Mouse (Mus musculus) hindbrain, embryonic 12.5 days (tissue): ENCODE results near the gene Spata18. TPM values are rescaled to one million over a fixed set of nuclear protein-coding genes. Genes with fewer than 3 reads are reported as not detected.

Experiments used
- ATAC-seq: fragments of 200-750 bp; cut with Nextera tagmentation; 2 replicates; pipeline ENCODE4 v1.8.0; 2017; ENCODE audit warnings: moderate TSS enrichment; ENCODE audit not compliant: low FRiP score
- H3K27ac ChIP-seq: fragments of 300-500 bp; sonication (generic); 2 replicates; pipeline ENCODE4 v1.5.1; 2016; ENCODE audit warnings: mild to moderate bottlenecking
- H3K27me3 ChIP-seq: fragments of 300-500 bp; sonication (generic); 2 replicates; pipeline ENCODE4 v1.6.1; 2016; ENCODE audit warnings: mild to moderate bottlenecking
- H3K36me3 ChIP-seq: fragments of 300-500 bp; sonication (generic); 2 replicates; pipeline ENCODE4 v1.6.1; 2016; ENCODE audit warnings: mild to moderate bottlenecking
- H3K4me1 ChIP-seq: fragments of 300-500 bp; sonication (generic); 2 replicates; pipeline ENCODE4 v1.6.1; 2016
- H3K4me2 ChIP-seq: fragments of 300-500 bp; sonication (generic); replicated peaks from 2 replicates; pipeline ENCODE4 v1.6.1; 2016; ENCODE audit warnings: mild to moderate bottlenecking
- H3K4me3 ChIP-seq: fragments of 300-500 bp; sonication (generic); 2 replicates; pipeline ENCODE4 v1.5.1; 2016; ENCODE audit warnings: mild to moderate bottlenecking
- H3K9ac ChIP-seq: fragments of 300-500 bp; sonication (generic); 2 replicates; pipeline ENCODE4 v1.6.1; 2016; ENCODE audit warnings: mild to moderate bottlenecking, moderate library complexity
- H3K9me3 ChIP-seq: fragments of 300-500 bp; sonication (generic); replicated peaks from 2 replicates; pipeline ENCODE4 v1.6.1; 2016; ENCODE audit warnings: mild to moderate bottlenecking
- WGBS: fragments of 180-500 bp; shearing (Covaris S2); methylation state at CpG from one replicate; pipeline ENCODE4 v1.1.7; 2016; 5-methylcytosine and 5-hydroxymethylcytosine counted together
- polyA plus RNA-seq: library from polyadenylated mRNA; unstranded; fragments of >200 nt; fragmentation: Nextera tagmentation; extraction: Ambion mirVana; gene quantifications from 2 replicates; pipeline ENCODE4 v1.2.1, GENCODE M21; 2016

The Spata18 gene
- polyA plus RNA-seq, 1 experiment from 2014 or later: 0.90 TPM

GRCm38 (mm10) chr5:73701946-73702710 is 50.9 kb downstream of the Spata18 start:
- no peak overlapping the region for H3K27ac ChIP-seq
- H3K27me3 ChIP-seq: no peaks in the 10 kb centered on the region
- H3K36me3 ChIP-seq: no peaks in the 10 kb centered on the region
- WGBS: 88% methylated on average over 12 of the region's 12 CpGs
- no peak overlapping the region for H3K4me3 ChIP-seq
- no peak overlapping the region for H3K9ac ChIP-seq
- H3K9me3 ChIP-seq: no peaks in the 10 kb centered on the region
- H3K4me1 ChIP-seq: no peaks in the 10 kb centered on the region
- no peak for ATAC-seq
- no peak overlapping the region for H3K4me2 ChIP-seq

GRCm38 (mm10) chr5:73703096-73703495 is 51.9 kb downstream of the Spata18 start:
- Histone ChIP-seq H3K4me1 (no peaks in the 10 kb centered on the region), H3K9me3 (no peaks in the 10 kb centered on the region), H3K4me2 (no peak overlapping the region), H3K9ac (no peak overlapping the region), H3K27me3 (no peaks in the 10 kb centered on the region), H3K27ac (no peak overlapping the region), H3K36me3 (no peaks in the 10 kb centered on the region), H3K4me3 (no peak overlapping the region)
- ATAC-seq: no peak
- 94% methylated on average over 4 of the region's 4 CpGs for WGBS

GRCm38 (mm10) chr5:73704263-73704662 is 53.1 kb downstream of the Spata18 start:
- no peaks in the 10 kb centered on the region for H3K4me1 ChIP-seq
- no peaks in the 10 kb centered on the region for H3K36me3 ChIP-seq
- no peak overlapping the region for H3K4me2 ChIP-seq
- H3K9me3 ChIP-seq: no peaks in the 10 kb centered on the region
- H3K27me3 ChIP-seq: no peaks in the 10 kb centered on the region
- no peak for ATAC-seq
- H3K9ac ChIP-seq: no peak overlapping the region
- H3K27ac ChIP-seq: no peak overlapping the region
- H3K4me3 ChIP-seq: no peak overlapping the region
- 32% methylated on average over 14 of the region's 14 CpGs for WGBS

GRCm38 (mm10) chr5:73704757-73705156 is 53.6 kb downstream of the Spata18 start:
- WGBS: 94% methylated on average over 8 of the region's 8 CpGs
- ATAC-seq: no peak
- no peak overlapping the region for H3K4me2 ChIP-seq
- no peak overlapping the region for H3K27ac ChIP-seq
- no peak overlapping the region for H3K4me3 ChIP-seq
- H3K27me3 ChIP-seq: no peaks in the 10 kb centered on the region
- no peaks in the 10 kb centered on the region for H3K36me3 ChIP-seq
- H3K9ac ChIP-seq: no peak overlapping the region
- no peaks in the 10 kb centered on the region for H3K4me1 ChIP-seq
- H3K9me3 ChIP-seq: no peaks in the 10 kb centered on the region

GRCm38 (mm10) chr5:73705290-73705689 is 54.1 kb downstream of the Spata18 start:
- Histone ChIP-seq H3K27ac (no peak overlapping the region), H3K27me3 (no peaks in the 10 kb centered on the region), H3K4me2 (no peak overlapping the region), H3K9ac (no peak overlapping the region), H3K4me1 (no peaks in the 10 kb centered on the region), H3K9me3 (no peaks in the 10 kb centered on the region), H3K36me3 (no peaks in the 10 kb centered on the region), H3K4me3 (no peak overlapping the region)
- no peak for ATAC-seq
- 88% methylated on average over 5 of the region's 5 CpGs for WGBS

GRCm38 (mm10) chr5:73712852-73713251 is 61.7 kb downstream of the Spata18 start:
- Histone ChIP-seq H3K36me3 (no peaks in the 10 kb centered on the region), H3K9me3 (no peaks in the 10 kb centered on the region), H3K4me2 (no peak overlapping the region), H3K4me1 (no peaks in the 10 kb centered on the region; the same call in 1 of the 2 replicates), H3K27me3 (no peaks in the 10 kb centered on the region), H3K4me3 (no peak overlapping the region), H3K9ac (no peak overlapping the region), H3K27ac (no peak overlapping the region)
- 73% methylated on average over 7 of the region's 7 CpGs for WGBS
- no peak for ATAC-seq

GRCm38 (mm10) chr5:73716941-73717340 is 65.8 kb downstream of the Spata18 start:
- Histone ChIP-seq H3K27me3 (no peaks in the 10 kb centered on the region), H3K36me3 (no peaks in the 10 kb centered on the region), H3K4me2 (no peak overlapping the region), H3K4me3 (no peak overlapping the region), H3K27ac (no peak overlapping the region), H3K9me3 (no peaks in the 10 kb centered on the region), H3K4me1 (no peaks in the 10 kb centered on the region; the same call in 1 of the 2 replicates), H3K9ac (no peak overlapping the region)
- WGBS: 61% methylated on average over 2 of the region's 2 CpGs
- ATAC-seq: no peak

GRCm38 (mm10) chr5:73721682-73722282 is 70.6 kb downstream of the Spata18 start:
- no peaks in the 10 kb centered on the region for H3K27me3 ChIP-seq
- no peaks in the 10 kb centered on the region for H3K36me3 ChIP-seq
- no peak overlapping the region for H3K4me2 ChIP-seq
- H3K9ac ChIP-seq: no peak overlapping the region
- ATAC-seq: no peak
- H3K9me3 ChIP-seq: no peaks in the 10 kb centered on the region
- no peak overlapping the region for H3K27ac ChIP-seq
- WGBS: 87% methylated on average over 21 of the region's 21 CpGs
- H3K4me1 ChIP-seq: no peaks in the 10 kb centered on the region
- no peak overlapping the region for H3K4me3 ChIP-seq

GRCm38 (mm10) chr5:73725981-73726380 is 74.8 kb downstream of the Spata18 start:
- Histone ChIP-seq H3K27ac (no peak overlapping the region), H3K36me3 (no peaks in the 10 kb centered on the region), H3K4me1 (no peaks in the 10 kb centered on the region), H3K4me3 (no peak overlapping the region), H3K27me3 (no peaks in the 10 kb centered on the region), H3K9me3 (no peaks in the 10 kb centered on the region), H3K9ac (no peak overlapping the region), H3K4me2 (no peak overlapping the region)
- 93% methylated on average over 4 of the region's 4 CpGs for WGBS
- no peak for ATAC-seq

GRCm38 (mm10) chr5:73728651-73729050 is 77.5 kb downstream of the Spata18 start:
- Histone ChIP-seq H3K4me1 (0 out of 2 replicates have a peak, but pooled peaks cover 2% of the 10 kb centered on the region), H3K4me2 (no peak overlapping the region), H3K9ac (no peak overlapping the region), H3K36me3 (no peaks in the 10 kb centered on the region), H3K4me3 (no peak overlapping the region), H3K27ac (no peak overlapping the region), H3K9me3 (no peaks in the 10 kb centered on the region), H3K27me3 (no peaks in the 10 kb centered on the region)
- ATAC-seq: no peak
- WGBS: 85% methylated on average over 7 of the region's 7 CpGs
